Mouse (Mus musculus) colon, adult 2 months (tissue): ENCODE results near the gene Ccdc27. TPM values are rescaled to one million over a fixed set of nuclear protein-coding genes. Genes with fewer than 3 reads are reported as not detected.

Experiments used
- polyA plus RNA-seq: library from polyadenylated mRNA; depleted of rRNA; stranded (reverse); fragments of >200 nt; gene quantifications from 2 replicates; pipeline ENCODE4 v1.2.3, GENCODE M21; 2012; rRNA removed

The Ccdc27 gene
- not detected in 2 replicates for polyA plus RNA-seq

GRCm38 (mm10) chr4:154042577-154042976 is at the start of gene Ccdc27:
TSS of gene Ccdc27 (minus strand) at chr4:154042677.

DNA sequence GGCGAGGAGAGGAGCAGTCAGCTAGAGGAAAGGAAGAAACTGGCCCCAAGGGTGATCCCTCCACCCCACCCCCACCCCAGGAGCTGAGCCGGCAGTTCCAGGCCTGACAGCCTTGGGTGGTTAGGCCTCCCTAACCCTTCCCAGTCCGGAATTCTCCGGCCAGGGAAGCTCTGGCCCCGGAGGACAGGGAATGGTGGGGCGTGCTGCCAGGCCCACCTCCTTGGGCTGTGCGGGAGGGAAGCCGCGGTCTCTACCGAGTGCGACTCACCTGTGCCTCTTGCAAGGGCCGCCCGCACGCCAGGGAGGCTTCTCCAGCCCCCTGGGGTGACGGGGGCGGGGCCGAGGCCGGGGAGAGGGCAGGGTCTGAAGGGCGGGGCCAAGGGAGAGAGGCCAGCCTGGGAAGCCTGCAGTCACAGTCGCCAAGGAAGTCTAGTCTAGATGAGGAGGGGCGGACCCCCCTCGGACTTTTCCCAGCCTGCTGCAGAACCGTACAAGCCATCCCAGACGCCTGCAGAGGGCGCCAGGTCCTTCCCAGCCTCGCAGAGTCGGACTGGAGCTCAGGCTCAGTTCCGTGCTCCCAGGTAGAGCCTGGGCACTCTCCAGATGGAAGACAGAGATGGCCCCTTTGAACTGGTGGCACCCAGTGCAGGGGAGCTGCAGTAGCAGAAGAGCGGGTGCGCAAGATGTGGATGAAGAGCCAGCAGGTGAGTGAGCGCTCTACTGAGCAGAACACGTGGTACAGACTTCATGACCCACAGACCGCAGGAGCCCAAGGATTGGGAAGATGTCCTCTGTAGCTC is 16.6 kb downstream of the Ccdc27 start, which contains the start of gene Smim1:
Smim1 (minus strand) TSS at position 590 of the 800 bp plus-strand sequence.

GRCm38 (mm10) chr4:154011646-154012089 is 30.8 kb downstream of the Ccdc27 start, which contains the start of gene Lrrc47:
TSS of gene Lrrc47 (plus strand) at chr4:154011731.

Other genes with a start within 250 kb of the Ccdc27 start
- gene A430005L14Rik, start 85.4 kb downstream of the Ccdc27 start, polyA plus RNA-seq = 48.3 and 54.3 TPM in 2 replicates
- 15.8 and 17.8 TPM in 2 replicates for gene Dffb, start 67.6 kb downstream of the Ccdc27 start, polyA plus RNA-seq
- 10.2 and 11.9 TPM in 2 replicates for gene Cep104, start 67.5 kb downstream of the Ccdc27 start, polyA plus RNA-seq
- 51.3 and 56.2 TPM in 2 replicates for gene Lrrc47, start 30.9 kb downstream of the Ccdc27 start, polyA plus RNA-seq
- 20.5 and 21.8 TPM in 2 replicates for gene Smim1, start 16.4 kb downstream of the Ccdc27 start, polyA plus RNA-seq
- gene Trp73, start 97.5 kb upstream of the Ccdc27 start, polyA plus RNA-seq = 0.50 and 0.64 TPM in 2 replicates
- gene Wrap73, start 99.7 kb upstream of the Ccdc27 start, polyA plus RNA-seq = 24.9 and 27.2 TPM in 2 replicates
- 246 and 269 TPM in 2 replicates for gene Tprgl, start 118.0 kb upstream of the Ccdc27 start, polyA plus RNA-seq
- gene Megf6, start 128.1 kb upstream of the Ccdc27 start, polyA plus RNA-seq = 6.4 and 8.7 TPM in 2 replicates